ENCODE assay signal across 15 mouse cellular contexts in genomic region chr7:45711316-45712021, GRCm38 (mm10). TPM values are rescaled to one million over a fixed set of nuclear protein-coding genes. Genes with fewer than 3 reads are reported as not detected.
DNase-seq lines count a peak whose midpoint lies in the region; ATAC-seq and TF ChIP-seq lines count a peak whose summit lies in the region.
"Had no signal": no experiment of that assay in that cellular context is flagged by ENCODE, and none has a peak within 500 bp of the region (broad histone marks: within the 10 kb centered on the region; RNA-seq: fewer than 3 reads in every experiment).

No protein-coding gene starts in this region.

- no peaks in the 10 kb centered on the region for H3K9me3 ChIP-seq in kidney, embryonic 15.5 days (replicated peaks)
- no peaks in the 10 kb centered on the region for H3K9me3 ChIP-seq in ES-E14 (ENCODE audit: control insufficient read depth, insufficient read depth, low read depth, low read length)
- H3K9me3 ChIP-seq in intestine, embryonic 15.5 days: no peaks in the 10 kb centered on the region
- H3K9me3 ChIP-seq: embryonic facial prominence, embryonic 10.5 days; heart, embryonic 15.5 days; hindbrain, embryonic 15.5 days; liver, embryonic 15.5 days had no signal

- ATAC-seq in kidney, embryonic 15.5 days (replicated peaks; ENCODE audit: low FRiP score): no peak
- no peak for ATAC-seq in intestine, embryonic 15.5 days
- ATAC-seq in monocyte, adult 5-6 weeks (replicated peaks; ENCODE audit: insufficient number of reproducible peaks, low FRiP score, low TSS enrichment, poor library complexity, severe bottlenecking): no peak
- ATAC-seq: midbrain, embryonic 16.5 days; Patski had no signal

- H3K4me3 ChIP-seq in kidney, embryonic 15.5 days (replicated peaks): no peak overlapping the region
- no peak overlapping the region for H3K4me3 ChIP-seq in ES-E14 (ENCODE audit: insufficient read depth in 1 of 2, low read depth in 1 of 2, low read length in 2 of 2, poor library complexity in 1 of 2, severe bottlenecking in 1 of 2)
- H3K4me3 ChIP-seq in intestine, embryonic 15.5 days (replicated peaks): no peak overlapping the region
- H3K4me3 ChIP-seq: heart, embryonic 15.5 days; hindbrain, embryonic 15.5 days; liver, embryonic 15.5 days had no signal

- WGBS in kidney, embryonic 15.5 days: 91% methylated on average over 24 of the region's 24 CpGs
- 88% methylated on average over 24 of the region's 24 CpGs for WGBS in intestine, embryonic 15.5 days

- H3K36me3 ChIP-seq in kidney, embryonic 15.5 days: peaks cover 45% of the 10 kb centered on the region
- H3K36me3 ChIP-seq in ES-E14 (ENCODE audit: control insufficient read depth, insufficient read depth, low read length, poor library complexity, severe bottlenecking): peaks cover 29% of the 10 kb centered on the region
- peaks cover 25% of the 10 kb centered on the region for H3K36me3 ChIP-seq in intestine, embryonic 15.5 days

- H3K9ac ChIP-seq in kidney, embryonic 15.5 days: no peak overlapping the region
- 0 out of 2 replicates have a peak overlapping the region, but pooled peaks have one; percentile 4 for H3K9ac ChIP-seq in ES-E14 (ENCODE audit: insufficient read depth, low read depth, low read length, poor library complexity, severe bottlenecking)
- H3K9ac ChIP-seq in intestine, embryonic 15.5 days: no peak overlapping the region
- H3K9ac ChIP-seq: heart, embryonic 15.5 days; hindbrain, embryonic 15.5 days; liver, embryonic 15.5 days had no signal

- in situ Hi-C loops in ES-E14 (cut with MboI; ENCODE audit: low sequenced_read_pairs in 2 of 2, unreplicated experiment in 2 of 2): no loop called here

- H3K4me2 ChIP-seq in kidney, embryonic 15.5 days: no peak overlapping the region
- H3K4me2 ChIP-seq in intestine, embryonic 15.5 days (replicated peaks): peak overlapping the region; percentile 45
- H3K4me2 ChIP-seq: heart, embryonic 15.5 days; hindbrain, embryonic 15.5 days; liver, embryonic 15.5 days had no signal

- peaks cover 55% of the 10 kb centered on the region for H3K4me1 ChIP-seq in kidney, embryonic 15.5 days
- peaks cover 5 to 35% of the 10 kb centered on the region in 2 experiments; a peak in 3 of 4 replicates for H3K4me1 ChIP-seq in ES-E14 (ENCODE audit: control insufficient read depth in 2 of 2, insufficient read depth in 2 of 2, low read length in 2 of 2, poor library complexity in 1 of 2)
- peaks cover 70% of the 10 kb centered on the region for H3K4me1 ChIP-seq in intestine, embryonic 15.5 days (replicated peaks)

- DNase-seq in gastrocnemius, postnatal 10 days: peak; percentile 21
- no peak for DNase-seq in gastrocnemius, postnatal 4 days (ENCODE audit: low spot score in 2 of 2)
- DNase-seq in kidney, postnatal 10 days: peak; percentile 26
- no peak for DNase-seq in ES-E14 (ENCODE audit: low read depth, low spot score)
- no peak for DNase-seq in spleen, postnatal 36 days (ENCODE audit: low spot score in 2 of 2)
- DNase-seq: thymus, postnatal 36 days had no signal

- no peaks in the 10 kb centered on the region for H3K27me3 ChIP-seq in kidney, embryonic 15.5 days
- H3K27me3 ChIP-seq in intestine, embryonic 15.5 days (replicated peaks): no peaks in the 10 kb centered on the region
- H3K27me3 ChIP-seq: heart, embryonic 15.5 days; hindbrain, embryonic 15.5 days; liver, embryonic 15.5 days; Patski had no signal

- no peak overlapping the region for H3K27ac ChIP-seq in kidney, embryonic 15.5 days
- no peak overlapping the region for H3K27ac ChIP-seq in ES-E14 (ENCODE audit: insufficient read depth, low read depth, low read length, poor library complexity, severe bottlenecking)
- H3K27ac ChIP-seq in intestine, embryonic 15.5 days: peak overlapping the region; percentile 29; the same call in 1 of the 2 replicates
- H3K27ac ChIP-seq: embryonic facial prominence, embryonic 10.5 days; heart, embryonic 15.5 days; hindbrain, embryonic 15.5 days; liver, embryonic 15.5 days had no signal

TF ChIP-seq in ES-E14, 5 proteins besides CTCF, POLR2A, EP300 and RAD21:
- no peak for TF ChIP-seq CHD2 (IDR thresholded peaks at IDR 0.05; ENCODE audit: low read depth, low read length)
- TF ChIP-seq ZC3H11A (IDR thresholded peaks at IDR 0.05; ENCODE audit: borderline replicate concordance, low read depth, low read length): no peak
- TF ChIP-seq HCFC1 (IDR thresholded peaks at IDR 0.05; ENCODE audit: borderline replicate concordance, insufficient read depth, low read length): no peak
- no peak for TF ChIP-seq MAFK (IDR thresholded peaks at IDR 0.05; ENCODE audit: insufficient read depth, low read depth, low read length)
- TF ChIP-seq ZNF384 (IDR thresholded peaks at IDR 0.05; ENCODE audit: low read depth, low read length): no peak

RNA-seq across cellular contexts. Expression of gene Rpl18, which starts 3.8 kb away (rescaled TPM):
- total RNA-seq in gastrocnemius, postnatal 10 days (2021): 100 to 1,000 TPM; 793 to 822 TPM
- 1,000 to 10,000 TPM in 1 of 2 experiments, 100 to 1,000 TPM in 1; 1,000 to 1,132 TPM for total RNA-seq in gastrocnemius, postnatal 4 days (2021)
- 1,132 and 1,166 TPM in 2 replicates for polyA plus RNA-seq in kidney, embryonic 15.5 days (2015; fragmentation: Nextera tagmentation; extraction: Ambion mirVana)
- total RNA-seq in ES-E14 (2012; rRNA removed): 3,487 and 5,312 TPM in 2 replicates
- 1,110 and 1,134 TPM in 2 replicates for polyA plus RNA-seq in intestine, embryonic 15.5 days (2015; fragmentation: Nextera tagmentation; extraction: Ambion mirVana)
- total RNA-seq in monocyte, adult 5-6 weeks (2017): 966 to 1,078 TPM (median 1,028 TPM) in 3 replicates

RNA-seq across cellular contexts. Expression of gene Sphk2, which starts 6.3 kb away (rescaled TPM):
- 10 to 100 TPM; 11.8 to 13.8 TPM for total RNA-seq in gastrocnemius, postnatal 10 days (2021)
- total RNA-seq in gastrocnemius, postnatal 4 days (2021): 10 to 100 TPM; 17.4 to 17.9 TPM
- polyA plus RNA-seq in kidney, embryonic 15.5 days (2015; fragmentation: Nextera tagmentation; extraction: Ambion mirVana): 28.1 and 33.7 TPM in 2 replicates
- total RNA-seq in ES-E14 (2012; rRNA removed): 18.7 and 21.5 TPM in 2 replicates
- polyA plus RNA-seq in intestine, embryonic 15.5 days (2015; fragmentation: Nextera tagmentation; extraction: Ambion mirVana): 38.1 and 41.6 TPM in 2 replicates
- total RNA-seq in monocyte, adult 5-6 weeks (2017): 11.0 to 15.9 TPM (median 11.5 TPM) in 3 replicates

RNA-seq across cellular contexts. Expression of gene Dbp, which starts 6.6 kb away (rescaled TPM):
- total RNA-seq in gastrocnemius, postnatal 10 days (2021): 10 to 100 TPM; 35.9 to 37.9 TPM
- total RNA-seq in gastrocnemius, postnatal 4 days (2021): 10 to 100 TPM; 22.1 to 26.9 TPM
- polyA plus RNA-seq in kidney, embryonic 15.5 days (2015; fragmentation: Nextera tagmentation; extraction: Ambion mirVana): 3.7 and 4.7 TPM in 2 replicates
- 10.0 and 10.6 TPM in 2 replicates for total RNA-seq in ES-E14 (2012; rRNA removed)
- polyA plus RNA-seq in intestine, embryonic 15.5 days (2015; fragmentation: Nextera tagmentation; extraction: Ambion mirVana): 3.1 and 3.4 TPM in 2 replicates
- total RNA-seq in monocyte, adult 5-6 weeks (2017): 4.3 to 13.1 TPM (median 4.5 TPM) in 3 replicates

RNA-seq across cellular contexts. Expression of gene Fam83e, which starts 9.5 kb away (rescaled TPM):
- under 1 TPM; 0.12 to 0.45 TPM for total RNA-seq in gastrocnemius, postnatal 10 days (2021)
- under 1 TPM; 0.34 to 0.52 TPM for total RNA-seq in gastrocnemius, postnatal 4 days (2021)
- polyA plus RNA-seq in kidney, embryonic 15.5 days (2015; fragmentation: Nextera tagmentation; extraction: Ambion mirVana): 1.4 and 2.5 TPM in 2 replicates
- total RNA-seq in ES-E14 (2012; rRNA removed): 6.1 and 6.6 TPM in 2 replicates
- 19.7 and 22.4 TPM in 2 replicates for polyA plus RNA-seq in intestine, embryonic 15.5 days (2015; fragmentation: Nextera tagmentation; extraction: Ambion mirVana)
- total RNA-seq in monocyte, adult 5-6 weeks (2017): 0.78 to 1.4 TPM in 2 of 3 replicates, not detected in the other

RNA-seq across cellular contexts. Expression of gene Car11, which starts 11.8 kb away (rescaled TPM):
- total RNA-seq in gastrocnemius, postnatal 10 days (2021): 1 to 10 TPM; 3.4 to 3.9 TPM
- 1 to 10 TPM; 4.6 to 4.9 TPM for total RNA-seq in gastrocnemius, postnatal 4 days (2021)
- 8.6 and 8.8 TPM in 2 replicates for polyA plus RNA-seq in kidney, embryonic 15.5 days (2015; fragmentation: Nextera tagmentation; extraction: Ambion mirVana)
- 4.4 and 7.9 TPM in 2 replicates for total RNA-seq in ES-E14 (2012; rRNA removed)
- polyA plus RNA-seq in intestine, embryonic 15.5 days (2015; fragmentation: Nextera tagmentation; extraction: Ambion mirVana): 5.5 and 6.4 TPM in 2 replicates
- total RNA-seq in monocyte, adult 5-6 weeks (2017): not detected in 3 replicates

Comparison
In these comparisons a context has a peak if more than half of its experiments do, and no peak if none do; other contexts are left out.
1. DNase-seq: peak in gastrocnemius, postnatal 10 days (single experiment) and kidney, postnatal 10 days (single experiment); none in gastrocnemius, postnatal 4 days (0 of 2), ES-E14 (single experiment) and spleen, postnatal 36 days (0 of 2).